Mouse (Mus musculus): Measurements from ENCODE around the gene Dock9.

GRCm38 (mm10) chr14:121564656-121565055 is 233.0 kb downstream of the Dock9 start:
- TF ChIP-seq GATA1 (IDR thresholded peaks at IDR 0.05; ENCODE audit: low read length) (no peak), TAL1 (IDR thresholded peaks at IDR 0.05; ENCODE audit: low read length) (no peak)

Data from erythroblast, embryonic 14.5 days (primary cell).